Mouse (Mus musculus) fibroblast of lung, adult 2 months (primary cell): ENCODE measurements around the gene Gm20388.

Experiments used
- DNase-seq: peaks from one replicate; pipeline ENCODE4 v3.0.0-alpha.2; 2011; ENCODE audit warnings: low read depth

The Gm20388 gene

GRCm38 (mm10) chr8:120415474-120415873 is 504.8 kb downstream of the Gm20388 start:
- DNase-seq: no peak

GRCm38 (mm10) chr8:120416173-120416521 is 505.5 kb downstream of the Gm20388 start:
- no peak for DNase-seq

- peak; percentile 91 for DNase-seq
These were observed 506.1 kb downstream of the Gm20388 start for GRCm38 (mm10) chr8:120416522-120417394.

- DNase-seq: no peak
These were observed 507.5 kb downstream of the Gm20388 start for GRCm38 (mm10) chr8:120418188-120418587.

GRCm38 (mm10) chr8:120419675-120420074 is 509.0 kb downstream of the Gm20388 start:
- DNase-seq: no peak

GRCm38 (mm10) chr8:120420226-120420625 is 509.6 kb downstream of the Gm20388 start:
- no peak for DNase-seq

- no peak for DNase-seq
These were observed 511.0 kb downstream of the Gm20388 start for GRCm38 (mm10) chr8:120421638-120422037.

GRCm38 (mm10) chr8:120422236-120422635 is 511.6 kb downstream of the Gm20388 start:
- no peak for DNase-seq

GRCm38 (mm10) chr8:120423576-120423975 is 512.9 kb downstream of the Gm20388 start:
- DNase-seq: no peak

GRCm38 (mm10) chr8:120424829-120425198 is 514.2 kb downstream of the Gm20388 start:
- DNase-seq: no peak

- DNase-seq: no peak
These were observed 514.7 kb downstream of the Gm20388 start for GRCm38 (mm10) chr8:120425199-120425941.

- DNase-seq: no peak
These were observed 515.5 kb downstream of the Gm20388 start for GRCm38 (mm10) chr8:120426105-120426504.

- no peak for DNase-seq
These were observed 516.2 kb downstream of the Gm20388 start for GRCm38 (mm10) chr8:120426622-120427385.

- DNase-seq: no peak
These were observed 517.9 kb downstream of the Gm20388 start for GRCm38 (mm10) chr8:120428492-120428891.

GRCm38 (mm10) chr8:120429116-120429515 is 518.5 kb downstream of the Gm20388 start:
- no peak for DNase-seq

- DNase-seq: no peak
These were observed 520.4 kb downstream of the Gm20388 start for GRCm38 (mm10) chr8:120431042-120431441.

- DNase-seq: no peak
These were observed 521.8 kb downstream of the Gm20388 start for GRCm38 (mm10) chr8:120432438-120432837.

- DNase-seq: no peak
These were observed 522.5 kb downstream of the Gm20388 start for GRCm38 (mm10) chr8:120433143-120433542.

GRCm38 (mm10) chr8:120433734-120434133 is 523.1 kb downstream of the Gm20388 start:
- no peak for DNase-seq

- no peak for DNase-seq
These were observed 525.1 kb downstream of the Gm20388 start for GRCm38 (mm10) chr8:120435781-120436180.

GRCm38 (mm10) chr8:120436491-120437030 is 525.9 kb downstream of the Gm20388 start:
- no peak for DNase-seq

GRCm38 (mm10) chr8:120437207-120437606 is 526.6 kb downstream of the Gm20388 start:
- no peak for DNase-seq
